Mouse (Mus musculus) left cerebral cortex, postnatal 25 days (tissue): ENCODE measurements around the gene Vmn2r101. TPM values are rescaled to one million over a fixed set of nuclear protein-coding genes. Genes with fewer than 3 reads are reported as not detected.

ENCODE experiments used
- DNase-seq, 2 experiments: peaks; one replicate each; pipeline ENCODE4 v3.0.0; 2022; ENCODE audit warnings: low spot score in 2 of 2, mixed read lengths in 1 of 2
- intact Hi-C: fragments of 180-260 bp; cut with DNase I; formaldehyde crosslinking; loops from one replicate; pipeline ENCODE4 v1.15.1; 2025
- total RNA-seq, 2 experiments: library from RNA; stranded (reverse); gene quantifications; 2 replicates each; pipeline ENCODE4 v1.2.3; 2021

Vmn2r101 gene
- total RNA-seq: not detected

DNA sequence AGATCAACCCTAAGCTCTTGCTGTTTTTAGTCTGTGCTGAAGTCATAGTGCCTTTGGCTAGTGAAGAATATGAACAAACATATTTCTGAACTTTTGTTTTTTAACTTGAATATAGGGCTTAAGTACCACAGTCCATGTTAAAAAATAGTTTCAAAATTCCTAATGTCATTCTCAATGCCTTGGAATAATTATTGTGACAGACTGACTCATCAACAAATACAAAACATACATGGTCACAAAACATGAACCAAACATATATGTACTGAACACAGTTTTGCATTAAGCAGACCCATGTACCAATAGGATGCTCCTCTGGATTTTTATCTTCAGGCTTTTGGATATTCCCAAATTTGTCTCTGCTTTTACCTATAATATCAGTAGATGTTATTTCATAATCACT, at the start of gene Vmn2r101:
Gene Vmn2r101 (plus strand): TSS at position 301 of the 400 bp plus-strand sequence.
- no peak for DNase-seq
- intact Hi-C loops: no loop called here

DNA sequence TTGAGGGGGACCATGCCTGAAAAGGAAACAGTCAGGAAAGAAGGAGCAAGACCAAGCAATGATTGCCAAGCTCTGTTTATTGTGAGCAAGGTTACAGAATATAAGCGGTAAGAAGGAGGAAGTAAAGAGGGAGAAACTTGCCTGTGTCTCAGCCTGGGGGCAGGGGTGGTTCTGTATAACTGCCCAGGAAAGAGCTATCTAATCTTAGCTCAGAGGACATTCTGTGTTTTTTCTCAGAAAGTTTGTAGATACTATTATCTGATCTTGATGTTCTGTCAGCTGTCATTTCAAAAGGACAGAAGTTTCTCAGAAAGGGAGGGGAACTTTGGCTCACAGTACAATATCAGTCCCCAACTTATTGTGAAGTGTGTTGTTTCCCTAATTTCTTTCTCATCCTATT, 52.3 kb downstream of the Vmn2r101 start:
- intact Hi-C loops: no loop called here
- DNase-seq: no peak

DNA sequence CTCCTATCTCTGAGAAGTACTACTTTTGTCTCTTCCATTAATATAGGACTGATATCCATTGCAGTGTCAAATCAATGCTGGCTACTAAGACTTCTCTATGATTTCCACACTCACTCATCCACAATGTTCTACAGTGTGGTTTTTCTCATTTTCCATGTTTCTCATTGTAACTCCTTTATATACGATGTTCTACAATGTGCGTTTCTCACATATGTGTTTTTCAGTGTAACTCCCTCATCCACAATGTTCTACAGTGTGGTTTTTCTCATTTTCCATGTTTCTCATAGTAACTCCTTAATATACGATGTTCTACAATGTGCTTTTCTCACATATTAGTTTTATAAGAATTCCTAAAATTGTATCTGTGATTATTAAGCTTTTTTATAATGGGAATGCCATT, 81.4 kb downstream of the Vmn2r101 start:
- intact Hi-C loops: no loop called here
- no peak for DNase-seq

DNA sequence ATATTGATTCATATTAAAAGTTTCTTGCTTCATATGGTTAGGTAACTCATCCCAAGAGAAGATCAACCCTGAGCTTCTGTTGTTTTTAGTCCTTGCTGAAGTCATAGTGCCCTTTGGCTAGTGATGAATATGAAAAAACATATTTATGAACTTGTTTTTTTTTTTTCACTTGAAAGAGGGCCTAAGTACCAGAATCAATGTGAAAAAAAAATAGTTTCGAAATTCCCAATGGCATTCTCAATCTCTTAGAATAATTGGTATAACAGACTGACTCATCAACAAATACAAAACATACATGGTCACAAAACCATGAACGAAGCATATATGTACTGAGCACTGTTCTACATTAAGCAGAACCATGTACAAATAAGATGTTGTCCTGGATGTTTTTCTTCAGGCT, 83.0 kb downstream of the Vmn2r101 start, which contains the start of gene Vmn2r102:
Gene Vmn2r102 (plus strand): TSS at position 301 of the 400 bp plus-strand sequence.
- intact Hi-C loops: no loop called here
- no peak for DNase-seq

Other genes with a start within 250 kb of the Vmn2r101 start
- gene Vmn2r99, start 215.3 kb upstream of the Vmn2r101 start, total RNA-seq: not detected
- not detected for gene Vmn2r100, start 72.5 kb upstream of the Vmn2r101 start, total RNA-seq
- gene Vmn2r102, start 83.1 kb downstream of the Vmn2r101 start, total RNA-seq: not detected
- not detected for gene Vmn2r103, start 196.1 kb downstream of the Vmn2r101 start, total RNA-seq